Mouse (Mus musculus): ENCODE measurements at regions not wholly inside any gene's neighbourhood (a gene's known extent, or its start where the extent isn't known, plus 50 kb on each side); places are given as distances from the start of the nearest gene placed in this dataset.

GRCm38 (mm10) chr12:51025531-51025930 is 322.3 kb upstream of the G2e3 start:
- Histone ChIP-seq H3K4me3 (ENCODE audit: low read depth, low read length) (no peak overlapping the region), H3K9me3 (ENCODE audit: control insufficient read depth, low read length) (no peaks in the 10 kb centered on the region), H3K27ac (replicated peaks; ENCODE audit: low read depth, low read length) (no peak overlapping the region), H3K4me2 (ENCODE audit: low read depth, severe bottlenecking) (no peak overlapping the region), H3K9ac (ENCODE audit: low read length) (no peak overlapping the region), H3K27me3 (ENCODE audit: control insufficient read depth, insufficient read depth, low read length) (no peaks in the 10 kb centered on the region), H3K4me1 (ENCODE audit: control insufficient read depth, insufficient read depth, low read length) (no peaks in the 10 kb centered on the region), H3K36me3 (ENCODE audit: control insufficient read depth, insufficient read depth, low read length) (no peaks in the 10 kb centered on the region)
- DNase-seq (ENCODE audit: low spot score), result no peak
- 57% methylated on average over 3 of the region's 3 CpGs for WGBS
- no peak for ATAC-seq (ENCODE audit: insufficient number of reproducible peaks, low FRiP score, low TSS enrichment, low read depth)

DNA sequence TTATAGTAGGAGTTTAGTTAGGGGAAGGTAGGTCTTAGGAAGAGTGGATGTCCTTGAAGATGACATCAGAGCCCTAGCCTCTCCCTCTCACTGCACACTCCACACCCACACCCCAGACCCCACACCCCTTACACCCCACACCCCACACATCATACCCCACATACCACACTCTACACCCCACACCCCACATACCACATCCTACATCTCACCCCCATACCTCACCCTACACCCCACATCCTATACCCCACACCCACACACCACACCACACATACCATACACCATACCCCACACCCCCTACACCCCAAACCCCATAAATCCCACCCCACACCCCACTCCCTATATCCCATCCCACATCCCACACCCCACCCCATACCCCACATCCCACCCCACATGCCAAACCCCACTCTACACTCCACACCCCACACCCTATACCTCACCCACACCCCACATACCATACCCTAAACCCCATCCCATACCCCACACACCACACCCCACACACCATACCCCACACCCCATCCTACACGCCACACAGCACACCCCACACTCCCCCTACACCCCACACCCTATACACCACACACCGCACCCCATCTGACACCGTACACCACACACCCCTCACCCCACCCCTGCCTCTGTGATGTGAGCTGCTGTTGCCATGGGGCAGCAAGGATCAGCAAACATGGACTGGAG is 323.7 kb upstream of the G2e3 start:
- no peak for ATAC-seq (ENCODE audit: insufficient number of reproducible peaks, low FRiP score, low TSS enrichment, low read depth)

GRCm38 (mm10) chr12:51018185-51018584 is 329.7 kb upstream of the G2e3 start:
- no peaks in the 10 kb centered on the region for H3K36me3 ChIP-seq (ENCODE audit: control insufficient read depth, insufficient read depth, low read length)
- 89% methylated on average over 5 of the region's 5 CpGs for WGBS
- DNase-seq (ENCODE audit: low spot score), result no peak
- no peak overlapping the region for H3K9ac ChIP-seq (ENCODE audit: low read length)
- no peaks in the 10 kb centered on the region for H3K9me3 ChIP-seq (ENCODE audit: control insufficient read depth, low read length)
- no peaks in the 10 kb centered on the region for H3K4me1 ChIP-seq (ENCODE audit: control insufficient read depth, insufficient read depth, low read length)
- no peak overlapping the region for H3K4me3 ChIP-seq (ENCODE audit: low read depth, low read length)
- no peaks in the 10 kb centered on the region for H3K27me3 ChIP-seq (ENCODE audit: control insufficient read depth, insufficient read depth, low read length)
- H3K27ac ChIP-seq (replicated peaks; ENCODE audit: low read depth, low read length), result no peak overlapping the region
- ATAC-seq (ENCODE audit: insufficient number of reproducible peaks, low FRiP score, low TSS enrichment, low read depth), result no peak
- no peak overlapping the region for H3K4me2 ChIP-seq (ENCODE audit: low read depth, severe bottlenecking)

More for the DNA sequence above, 323.7 kb upstream of the G2e3 start:
- no peaks in the 10 kb centered on the region for H3K4me1 ChIP-seq (ENCODE audit: control insufficient read depth, insufficient read depth, low read length)
- no peak overlapping the region for H3K9ac ChIP-seq (ENCODE audit: low read length)
- no peaks in the 10 kb centered on the region for H3K9me3 ChIP-seq (ENCODE audit: control insufficient read depth, low read length)
- WGBS, result 88% methylated on average over 3 of the region's 3 CpGs
- H3K4me3 ChIP-seq (ENCODE audit: low read depth, low read length), result no peak overlapping the region
- H3K36me3 ChIP-seq (ENCODE audit: control insufficient read depth, insufficient read depth, low read length), result no peaks in the 10 kb centered on the region
- no peaks in the 10 kb centered on the region for H3K27me3 ChIP-seq (ENCODE audit: control insufficient read depth, insufficient read depth, low read length)
- DNase-seq (ENCODE audit: low spot score), result no peak
- H3K27ac ChIP-seq (replicated peaks; ENCODE audit: low read depth, low read length), result no peak overlapping the region
- H3K4me2 ChIP-seq (ENCODE audit: low read depth, severe bottlenecking), result no peak overlapping the region

DNA sequence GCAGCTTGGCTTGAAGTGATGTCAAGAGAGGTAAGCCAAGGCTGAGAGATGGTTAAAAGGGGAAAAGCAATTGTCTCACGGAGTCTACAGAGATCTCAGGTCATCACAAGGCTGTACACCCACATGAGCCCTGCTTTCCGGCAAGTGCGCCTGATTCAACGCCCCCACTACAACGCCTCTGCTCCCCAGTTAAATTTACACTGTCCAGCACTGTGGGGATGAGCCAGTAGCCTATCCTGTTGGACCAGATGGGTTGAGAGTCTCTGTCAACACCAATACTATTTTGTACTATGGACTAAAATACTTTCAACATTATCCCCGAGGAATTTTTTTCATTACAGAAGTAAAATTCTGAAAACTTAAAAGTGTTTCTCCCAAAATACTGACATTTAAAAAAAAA is 331.8 kb upstream of the G2e3 start:
- Histone ChIP-seq H3K4me2 (ENCODE audit: low read depth, severe bottlenecking) (no peak overlapping the region), H3K4me3 (ENCODE audit: low read depth, low read length) (no peak overlapping the region), H3K27me3 (ENCODE audit: control insufficient read depth, insufficient read depth, low read length) (no peaks in the 10 kb centered on the region), H3K9me3 (ENCODE audit: control insufficient read depth, low read length) (no peaks in the 10 kb centered on the region), H3K36me3 (ENCODE audit: control insufficient read depth, insufficient read depth, low read length) (no peaks in the 10 kb centered on the region), H3K9ac (ENCODE audit: low read length) (no peak overlapping the region), H3K4me1 (ENCODE audit: control insufficient read depth, insufficient read depth, low read length) (no peaks in the 10 kb centered on the region), H3K27ac (replicated peaks; ENCODE audit: low read depth, low read length) (no peak overlapping the region)
- ATAC-seq (ENCODE audit: insufficient number of reproducible peaks, low FRiP score, low TSS enrichment, low read depth), result no peak
- no peak for DNase-seq (ENCODE audit: low spot score)
- WGBS, result 89% methylated on average over 6 of the region's 6 CpGs

GRCm38 (mm10) chr12:51009644-51010043 is 338.2 kb upstream of the G2e3 start:
- H3K4me1 ChIP-seq (ENCODE audit: control insufficient read depth, insufficient read depth, low read length), result no peaks in the 10 kb centered on the region
- 58% methylated on average over 4 of the region's 4 CpGs for WGBS

GRCm38 (mm10) chr12:51001722-51002592 is 345.9 kb upstream of the G2e3 start:
- Histone ChIP-seq H3K4me2 (ENCODE audit: low read depth, severe bottlenecking) (0 out of 2 replicates have a peak overlapping the region, but pooled peaks have one; percentile 10), H3K27ac (replicated peaks; ENCODE audit: low read depth, low read length) (no peak overlapping the region), H3K4me3 (ENCODE audit: low read depth, low read length) (no peak overlapping the region), H3K36me3 (ENCODE audit: control insufficient read depth, insufficient read depth, low read length) (no peaks in the 10 kb centered on the region), H3K27me3 (ENCODE audit: control insufficient read depth, insufficient read depth, low read length) (no peaks in the 10 kb centered on the region), H3K4me1 (ENCODE audit: control insufficient read depth, insufficient read depth, low read length) (peaks cover 8% of the 10 kb centered on the region; the same call in 1 of the 2 replicates), H3K9me3 (ENCODE audit: control insufficient read depth, low read length) (no peaks in the 10 kb centered on the region), H3K9ac (ENCODE audit: low read length) (no peak overlapping the region)
- WGBS, result 14% methylated on average over 12 of the region's 12 CpGs
- DNase-seq (ENCODE audit: low spot score) (peak; percentile 23), ATAC-seq (ENCODE audit: insufficient number of reproducible peaks, low FRiP score, low TSS enrichment, low read depth) (no peak)

More at GRCm38 (mm10) chr12:51009644-51010043, 338.2 kb upstream of the G2e3 start:
- Histone ChIP-seq H3K9ac (ENCODE audit: low read length) (no peak overlapping the region), H3K9me3 (ENCODE audit: control insufficient read depth, low read length) (no peaks in the 10 kb centered on the region), H3K4me2 (ENCODE audit: low read depth, severe bottlenecking) (no peak overlapping the region), H3K27ac (replicated peaks; ENCODE audit: low read depth, low read length) (no peak overlapping the region), H3K27me3 (ENCODE audit: control insufficient read depth, insufficient read depth, low read length) (no peaks in the 10 kb centered on the region), H3K36me3 (ENCODE audit: control insufficient read depth, insufficient read depth, low read length) (no peaks in the 10 kb centered on the region), H3K4me3 (ENCODE audit: low read depth, low read length) (no peak overlapping the region)
- ATAC-seq (ENCODE audit: insufficient number of reproducible peaks, low FRiP score, low TSS enrichment, low read depth) (no peak), DNase-seq (ENCODE audit: low spot score) (no peak)

- H3K9ac ChIP-seq (ENCODE audit: low read length), result no peak overlapping the region
- H3K4me3 ChIP-seq (ENCODE audit: low read depth, low read length), result no peak overlapping the region
- no peak overlapping the region for H3K27ac ChIP-seq (replicated peaks; ENCODE audit: low read depth, low read length)
Observed at GRCm38 (mm10) chr12:51001096-51001495, 346.8 kb upstream of the G2e3 start.

DNA sequence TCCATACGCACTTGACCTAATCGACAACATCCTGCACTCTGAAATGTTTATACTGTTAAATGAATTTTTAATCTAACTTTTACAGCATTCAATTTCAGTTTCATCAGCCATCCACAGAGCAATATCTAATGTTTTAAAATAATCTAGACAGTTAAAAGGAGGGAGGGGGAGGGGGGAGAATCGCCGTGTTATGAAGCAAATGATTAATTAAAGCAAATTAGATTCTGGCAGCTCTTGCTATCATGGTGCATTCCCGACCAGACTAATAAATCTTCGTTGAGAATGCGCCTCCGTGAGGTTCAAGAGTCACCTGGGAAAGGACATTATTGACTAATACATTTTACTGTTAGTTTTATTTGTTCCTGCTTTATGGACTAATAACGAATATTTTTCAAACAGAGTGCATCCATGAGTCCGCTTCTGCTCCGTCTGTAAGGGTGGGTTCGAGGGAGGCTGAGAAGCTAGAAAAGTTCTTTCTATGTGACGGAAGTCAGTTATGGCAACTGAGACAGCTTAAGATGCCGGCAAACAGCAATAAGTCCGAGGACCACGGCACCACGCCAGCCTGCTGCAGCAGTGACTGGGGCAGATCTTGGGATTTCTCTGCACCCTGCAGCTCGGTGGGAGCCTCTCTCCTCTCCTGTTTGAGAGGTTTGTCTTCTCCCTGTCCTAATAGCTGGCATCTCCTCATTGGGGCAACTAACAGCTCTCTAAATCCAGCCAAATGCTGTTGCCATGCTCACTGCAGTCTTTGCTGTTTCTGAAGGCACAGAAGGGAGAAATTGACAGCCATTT is 347.4 kb upstream of the G2e3 start:
- Histone ChIP-seq H3K9me3 (ENCODE audit: control insufficient read depth, low read length) (no peaks in the 10 kb centered on the region), H3K27ac (replicated peaks; ENCODE audit: low read depth, low read length) (no peak overlapping the region), H3K27me3 (ENCODE audit: control insufficient read depth, insufficient read depth, low read length) (no peaks in the 10 kb centered on the region), H3K36me3 (ENCODE audit: control insufficient read depth, insufficient read depth, low read length) (no peaks in the 10 kb centered on the region), H3K4me3 (ENCODE audit: low read depth, low read length) (no peak overlapping the region), H3K4me2 (ENCODE audit: low read depth, severe bottlenecking) (no peak overlapping the region), H3K4me1 (ENCODE audit: control insufficient read depth, insufficient read depth, low read length) (peaks cover 8% of the 10 kb centered on the region; the same call in 1 of the 2 replicates), H3K9ac (ENCODE audit: low read length) (no peak overlapping the region)
- peak; percentile 32 for DNase-seq (ENCODE audit: low spot score)
- ATAC-seq (ENCODE audit: insufficient number of reproducible peaks, low FRiP score, low TSS enrichment, low read depth), result no peak
- 43% methylated on average over 18 of the region's 18 CpGs for WGBS

More at GRCm38 (mm10) chr12:51001096-51001495, 346.8 kb upstream of the G2e3 start:
- H3K4me1 ChIP-seq (ENCODE audit: control insufficient read depth, insufficient read depth, low read length), result peaks cover 8% of the 10 kb centered on the region; the same call in 1 of the 2 replicates
- DNase-seq (ENCODE audit: low spot score) (no peak), ATAC-seq (ENCODE audit: insufficient number of reproducible peaks, low FRiP score, low TSS enrichment, low read depth) (no peak)
- H3K4me2 ChIP-seq (ENCODE audit: low read depth, severe bottlenecking), result no peak overlapping the region
- H3K9me3 ChIP-seq (ENCODE audit: control insufficient read depth, low read length), result no peaks in the 10 kb centered on the region
- 37% methylated on average over 4 of the region's 4 CpGs for WGBS
- no peaks in the 10 kb centered on the region for H3K27me3 ChIP-seq (ENCODE audit: control insufficient read depth, insufficient read depth, low read length)
- no peaks in the 10 kb centered on the region for H3K36me3 ChIP-seq (ENCODE audit: control insufficient read depth, insufficient read depth, low read length)

Data from limb, embryonic 11.5 days (tissue).